Mouse (Mus musculus) bone marrow, adult 2 months (tissue): Measurements from ENCODE around the gene Mmp28. TPM values are rescaled to one million over a fixed set of nuclear protein-coding genes. Genes with fewer than 3 reads are reported as not detected.

Source experiments
- H3K27ac ChIP-seq: fragments of 200-500 bp; 2 replicates; pipeline ENCODE4 v1.5.1; 2012; ENCODE audit warnings: low read depth, mild to moderate bottlenecking, control low read depth, inconsistent platforms, low read length; ENCODE audit not compliant: control insufficient read depth, poor library complexity, insufficient read depth
- H3K4me1 ChIP-seq: fragments of 200-500 bp; 2 replicates; pipeline ENCODE4 v1.6.1; 2011; ENCODE audit warnings: low read length; ENCODE audit not compliant: control insufficient read depth, insufficient read depth
- H3K4me3 ChIP-seq: fragments of 200-500 bp; replicated peaks from 2 replicates; pipeline ENCODE3; 2011; ENCODE audit warnings: mild to moderate bottlenecking, low read depth, low read length, control low read depth; ENCODE audit not compliant: control insufficient read depth
- CTCF ChIP-seq: fragments of 200-500 bp; IDR thresholded peaks from 2 replicates; pipeline ENCODE4 v1.5.1; 2011; ENCODE audit warnings: low read length, control low read depth; ENCODE audit not compliant: control insufficient read depth, insufficient read depth
- POLR2A ChIP-seq: fragments of 200-500 bp; IDR thresholded peaks from 2 replicates; pipeline ENCODE4 v1.6.1; 2011; ENCODE audit warnings: low read depth, mild to moderate bottlenecking, control low read depth, low read length, borderline replicate concordance; ENCODE audit not compliant: control insufficient read depth
- WGBS: fragments of 180-500 bp; shearing (Covaris S2); methylation state at CpG from one replicate; pipeline ENCODE4 v1.1.7; 2018; 5-methylcytosine and 5-hydroxymethylcytosine counted together
- polyA plus RNA-seq: library from polyadenylated mRNA; stranded (reverse); fragments of >200 nt; gene quantifications from 2 replicates; pipeline ENCODE4 v1.2.4, GENCODE M21; 2011; ENCODE audit warnings: low replicate concordance; ENCODE audit not compliant: missing spikeins, insufficient read depth, insufficient read length

The Mmp28 gene
- polyA plus RNA-seq, 1 experiment = 0.92 TPM

DNA sequence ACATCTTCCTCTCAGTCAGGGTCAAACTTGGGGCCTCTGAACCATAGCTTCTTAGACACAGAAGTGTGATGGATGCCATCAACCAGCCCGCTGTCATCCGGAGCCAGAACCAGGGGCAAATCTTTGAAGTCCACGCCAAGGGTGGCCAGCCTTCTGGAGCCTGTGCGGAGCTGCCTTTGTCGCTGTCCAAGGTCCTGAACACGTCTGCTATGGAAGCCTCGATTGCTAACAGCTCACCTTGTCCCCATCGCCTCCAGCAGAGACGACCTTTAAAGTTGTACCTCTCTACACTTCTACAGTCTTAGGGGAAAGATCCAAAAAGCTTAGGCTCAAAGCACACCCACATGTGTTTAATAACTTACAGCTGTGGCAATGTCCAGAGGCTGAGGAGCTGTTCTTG is 41.6 kb downstream of the Mmp28 start:
- Histone ChIP-seq H3K4me3 (no peak overlapping the region), H3K4me1 (0 out of 2 replicates have a peak, but pooled peaks cover 2% of the 10 kb centered on the region), H3K27ac (no peak overlapping the region)
- TF ChIP-seq POLR2A (no peak), CTCF (no peak)
- WGBS = 1% methylated on average over 9 of the region's 9 CpGs

- Histone ChIP-seq H3K4me1 (0 out of 2 replicates have a peak, but pooled peaks cover 2% of the 10 kb centered on the region), H3K4me3 (no peak overlapping the region), H3K27ac (no peak overlapping the region)
- TF ChIP-seq CTCF = peak; percentile 52
- no peak for TF ChIP-seq POLR2A
- WGBS = 34% methylated on average over 4 of the region's 4 CpGs
Measured at GRCm38 (mm10) chr11:83420338-83420737, 42.5 kb downstream of the Mmp28 start.

GRCm38 (mm10) chr11:83418566-83418965 is 44.3 kb downstream of the Mmp28 start:
- Histone ChIP-seq H3K4me1 (0 out of 2 replicates have a peak, but pooled peaks cover 2% of the 10 kb centered on the region), H3K27ac (no peak overlapping the region), H3K4me3 (no peak overlapping the region)
- WGBS = 6% methylated on average over 38 of the region's 38 CpGs
- TF ChIP-seq POLR2A = no peak
- no peak for TF ChIP-seq CTCF

DNA sequence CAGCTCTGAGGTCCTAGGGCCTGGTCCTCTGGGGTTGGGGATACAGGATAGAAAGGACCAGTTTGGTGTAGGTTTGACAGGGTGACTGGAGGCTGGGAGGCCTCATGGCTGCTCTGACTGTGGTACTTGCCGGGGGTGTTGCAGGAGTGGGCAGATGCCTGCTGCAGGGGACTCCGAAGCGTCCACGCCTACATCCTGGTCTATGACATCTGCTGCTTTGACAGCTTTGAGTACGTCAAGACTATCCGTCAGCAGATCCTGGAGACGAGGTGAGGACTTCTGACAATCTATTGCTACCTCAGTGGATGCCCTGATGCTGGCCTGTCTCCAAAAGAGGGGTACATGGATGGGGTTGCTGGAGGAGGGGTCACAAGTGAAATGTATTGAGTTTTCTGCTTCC is 45.2 kb downstream of the Mmp28 start:
- H3K4me1 ChIP-seq = 0 out of 2 replicates have a peak, but pooled peaks cover 2% of the 10 kb centered on the region
- no peak overlapping the region for H3K27ac ChIP-seq
- no peak for TF ChIP-seq CTCF
- no peak for TF ChIP-seq POLR2A
- H3K4me3 ChIP-seq = no peak overlapping the region
- WGBS = 78% methylated on average over 7 of the region's 7 CpGs

- Histone ChIP-seq H3K4me3 (no peak overlapping the region), H3K27ac (no peak overlapping the region), H3K4me1 (0 out of 2 replicates have a peak, but pooled peaks cover 2% of the 10 kb centered on the region)
- TF ChIP-seq POLR2A (no peak), CTCF (no peak)
- WGBS = 7% methylated on average over 5 of the region's 5 CpGs
Measured at GRCm38 (mm10) chr11:83417080-83417479, 45.8 kb downstream of the Mmp28 start.

GRCm38 (mm10) chr11:83410510-83410909 is 52.4 kb downstream of the Mmp28 start:
- TF ChIP-seq CTCF = no peak

DNA sequence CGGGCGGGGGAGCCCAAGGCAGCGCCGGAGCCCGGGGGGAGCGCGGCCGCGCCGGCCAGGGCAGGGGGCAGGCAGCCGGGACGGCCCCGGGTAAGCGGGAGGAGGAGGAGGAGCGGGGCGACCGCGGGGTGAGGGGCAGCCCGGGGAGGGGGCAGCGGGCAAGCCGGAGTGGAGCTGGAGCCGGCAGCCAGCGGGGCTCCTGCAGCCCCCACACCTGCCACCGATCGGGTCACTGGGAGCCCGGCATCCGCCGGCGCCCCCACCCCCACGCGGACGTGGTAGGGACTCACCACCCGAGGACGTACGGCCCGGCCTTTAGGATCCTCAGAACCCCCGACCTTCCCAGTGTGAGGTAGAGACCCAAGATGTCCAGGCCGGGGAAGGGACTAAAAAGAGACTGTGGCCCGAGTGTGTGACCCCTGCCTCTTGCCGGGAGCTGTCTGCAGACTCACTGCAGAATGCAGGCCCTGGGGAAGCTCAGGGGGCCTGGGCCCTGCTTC is 53.0 kb downstream of the Mmp28 start:
- Histone ChIP-seq H3K4me3 (no peak overlapping the region), H3K4me1 (no peaks in the 10 kb centered on the region), H3K27ac (no peak overlapping the region)
- 2% methylated on average over 39 of the region's 40 CpGs for WGBS
- no peak for TF ChIP-seq CTCF
- no peak for TF ChIP-seq POLR2A

More at GRCm38 (mm10) chr11:83410510-83410909, 52.4 kb downstream of the Mmp28 start:
- Histone ChIP-seq H3K27ac (no peak overlapping the region), H3K4me3 (no peak overlapping the region), H3K4me1 (no peaks in the 10 kb centered on the region)
- WGBS = 69% methylated on average over 6 of the region's 6 CpGs

- TF ChIP-seq CTCF (no peak), POLR2A (no peak)
- Histone ChIP-seq H3K4me3 (no peak within 1 kb of the TSS), H3K27ac (no peak within 1 kb of the TSS), H3K4me1 (no peaks in the 10 kb centered on the region)
- WGBS = 6% methylated on average over 40 of the region's 44 CpGs
Measured at GRCm38 (mm10) chr11:83409087-83409754, 53.6 kb downstream of the Mmp28 start, which contains the start of gene Rasl10b. TSS of gene Rasl10b (plus strand) at chr11:83409137.

- Histone ChIP-seq H3K4me3 (no peak overlapping the region), H3K4me1 (no peaks in the 10 kb centered on the region), H3K27ac (no peak overlapping the region)
- WGBS = 17% methylated on average over 8 of the region's 8 CpGs
- TF ChIP-seq CTCF (no peak), POLR2A (no peak)
Measured at GRCm38 (mm10) chr11:83408242-83408641, 54.6 kb downstream of the Mmp28 start.
